Mouse (Mus musculus) lung, embryonic 16.5 days (tissue): Measurements from ENCODE around the gene Stx2. TPM values are rescaled to one million over a fixed set of nuclear protein-coding genes. Genes with fewer than 3 reads are reported as not detected.

ENCODE experiments used
- ATAC-seq: fragments of 200-750 bp; cut with Nextera tagmentation; 2 replicates; pipeline ENCODE4 v1.8.0; 2017; ENCODE audit warnings: low read depth, mild to moderate bottlenecking, moderate library complexity
- H3K27ac ChIP-seq: fragments of 300-500 bp; sonication (generic); 2 replicates; pipeline ENCODE4 v1.5.1; 2014; ENCODE audit warnings: mild to moderate bottlenecking, control low read depth, low read length
- H3K27me3 ChIP-seq: fragments of 300-500 bp; sonication (generic); 2 replicates; pipeline ENCODE4 v1.6.1; 2014; ENCODE audit warnings: low read depth, low read length, mixed read lengths; ENCODE audit not compliant: control insufficient read depth, insufficient read depth
- H3K36me3 ChIP-seq: fragments of 300-500 bp; sonication (generic); 2 replicates; pipeline ENCODE4 v1.6.1; 2014; ENCODE audit warnings: low read length; ENCODE audit not compliant: control insufficient read depth, insufficient read depth
- H3K4me1 ChIP-seq: fragments of 300-500 bp; sonication (generic); replicated peaks from 2 replicates; pipeline ENCODE4 v1.6.1; 2014; ENCODE audit warnings: low read length, mixed read lengths; ENCODE audit not compliant: control insufficient read depth, insufficient read depth
- H3K4me2 ChIP-seq: fragments of 300-500 bp; sonication (generic); 2 replicates; pipeline ENCODE4 v1.6.1; 2014; ENCODE audit warnings: low read depth, low read length, control low read depth
- H3K4me3 ChIP-seq: fragments of 300-500 bp; sonication (generic); 2 replicates; pipeline ENCODE4 v1.5.1; 2014; ENCODE audit warnings: mild to moderate bottlenecking, low read length, control low read depth
- H3K9ac ChIP-seq: fragments of 300-500 bp; sonication (generic); 2 replicates; pipeline ENCODE4 v1.6.1; 2014; ENCODE audit warnings: low read length, control low read depth
- H3K9me3 ChIP-seq: fragments of 300-500 bp; sonication (generic); 2 replicates; pipeline ENCODE4 v1.6.1; 2016; ENCODE audit warnings: low read length; ENCODE audit not compliant: control insufficient read depth
- WGBS: fragments of 180-500 bp; shearing (Covaris S2); extraction: QIAGEN DNeasy Blood & Tissue Kit; methylation state at CpG from one replicate; pipeline ENCODE4 v1.1.7; 2014; 5-methylcytosine and 5-hydroxymethylcytosine counted together
- polyA plus RNA-seq: library from polyadenylated mRNA; unstranded; fragments of >200 nt; fragmentation: Nextera tagmentation; extraction: Ambion mirVana; gene quantifications from 2 replicates; pipeline ENCODE4 v1.2.1, GENCODE M21; 2015

Stx2 gene
- polyA plus RNA-seq, 1 experiment from 2014 or later, result 29.5 TPM

DNA sequence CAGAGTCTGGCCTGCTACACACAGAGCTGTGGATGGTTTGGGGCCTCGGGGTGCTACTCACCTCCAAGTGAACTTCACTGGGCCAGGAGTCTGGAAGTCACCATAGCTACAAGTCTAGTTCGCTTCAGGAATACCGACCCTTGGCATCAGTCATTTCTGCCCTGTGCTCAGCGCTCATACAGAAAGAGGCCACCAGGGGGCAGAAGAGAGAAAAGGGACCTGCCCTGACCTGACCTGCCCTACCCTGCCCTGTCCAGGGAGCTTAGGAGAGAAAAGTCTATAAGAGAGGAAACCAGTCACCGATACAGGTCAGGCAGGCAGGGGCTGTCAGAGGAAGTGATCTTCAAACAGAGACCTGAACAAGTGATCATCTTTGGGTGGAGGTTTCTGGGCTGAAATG is 61.3 kb downstream of the Stx2 start:
- Histone ChIP-seq H3K4me1 (no peaks in the 10 kb centered on the region), H3K27ac (no peak overlapping the region), H3K9me3 (no peaks in the 10 kb centered on the region), H3K9ac (no peak overlapping the region), H3K4me3 (no peak overlapping the region), H3K27me3 (no peaks in the 10 kb centered on the region; the same call in 1 of the 2 replicates), H3K36me3 (no peaks in the 10 kb centered on the region), H3K4me2 (no peak overlapping the region)
- no peak for ATAC-seq
- WGBS, result 68% methylated on average over 5 of the region's 5 CpGs

DNA sequence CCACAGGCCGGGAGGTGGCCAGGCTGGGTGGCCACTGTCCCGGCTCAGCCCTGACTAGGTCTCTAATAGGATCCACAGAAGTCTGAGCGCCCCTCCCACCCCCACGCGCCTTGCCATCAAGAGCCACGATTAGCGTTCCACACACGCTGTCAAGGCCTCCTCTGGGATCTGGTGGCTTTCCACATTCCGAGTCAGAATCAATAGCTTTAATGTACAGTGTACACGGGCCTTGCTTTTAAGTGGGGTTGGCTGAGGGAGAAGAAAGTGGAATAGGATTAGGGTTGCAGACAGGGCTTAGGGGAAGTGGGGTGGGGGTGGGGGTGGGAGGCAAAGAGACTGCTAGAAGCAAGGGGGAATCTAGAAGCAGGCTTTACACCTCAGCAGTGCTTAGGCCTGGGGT is 67.9 kb downstream of the Stx2 start:
- Histone ChIP-seq H3K4me1 (no peaks in the 10 kb centered on the region), H3K4me3 (no peak overlapping the region), H3K9me3 (no peaks in the 10 kb centered on the region), H3K27me3 (no peaks in the 10 kb centered on the region), H3K9ac (no peak overlapping the region), H3K27ac (no peak overlapping the region), H3K4me2 (no peak overlapping the region), H3K36me3 (no peaks in the 10 kb centered on the region)
- 68% methylated on average over 10 of the region's 10 CpGs for WGBS
- no peak for ATAC-seq

DNA sequence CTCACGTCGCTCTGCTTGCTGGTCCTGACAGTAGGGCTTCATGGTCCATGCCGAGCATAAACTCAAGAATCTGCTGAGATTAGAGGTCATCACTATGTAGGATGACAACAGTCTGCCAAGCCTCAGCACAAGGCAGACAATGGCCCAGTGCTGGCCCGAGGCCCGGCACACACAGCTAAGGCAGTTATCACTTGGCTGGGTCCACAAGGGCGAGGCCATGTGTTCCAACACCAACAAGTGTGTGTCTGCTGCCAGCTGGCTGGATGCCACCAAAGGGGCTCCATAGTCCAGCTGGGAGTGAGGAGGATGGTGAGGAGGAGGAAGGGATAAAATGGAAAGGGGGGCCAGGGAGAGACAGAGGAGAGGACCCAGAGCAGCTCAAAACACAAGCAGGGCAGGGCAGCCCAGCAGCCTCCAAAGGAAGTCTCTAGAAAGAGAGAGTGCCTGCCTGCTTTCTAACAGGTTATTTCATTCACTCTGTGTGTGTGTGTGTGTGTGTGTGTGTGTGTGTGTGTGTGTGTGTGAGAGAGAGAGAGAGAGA is 72.9 kb downstream of the Stx2 start:
- ATAC-seq, result 0 out of 2 replicates have a peak, but pooled peaks have one; percentile 47
- WGBS, result 39% methylated on average over 6 of the region's 6 CpGs

More for the DNA sequence above, 72.9 kb downstream of the Stx2 start:
- Histone ChIP-seq H3K27ac (no peak overlapping the region), H3K4me2 (no peak overlapping the region), H3K9me3 (no peaks in the 10 kb centered on the region), H3K9ac (no peak overlapping the region), H3K36me3 (no peaks in the 10 kb centered on the region), H3K4me3 (no peak overlapping the region), H3K27me3 (no peaks in the 10 kb centered on the region), H3K4me1 (no peaks in the 10 kb centered on the region)

Other genes starting within 250 kb of the Stx2 start
- gene Rimbp2, start 55.1 kb downstream of the Stx2 start, polyA plus RNA-seq, result 0.18 and 0.24 TPM in 2 replicates
- 499 and 543 TPM in 2 replicates for gene Ran, start 11.5 kb upstream of the Stx2 start, polyA plus RNA-seq
- 1.7 and 1.8 TPM in 2 replicates for gene Adgrd1, start 88.2 kb upstream of the Stx2 start, polyA plus RNA-seq